Mouse (Mus musculus): Measurements from ENCODE around the gene Rabl6. TPM values are rescaled to one million over a fixed set of nuclear protein-coding genes. Genes with fewer than 3 reads are reported as not detected.

Rabl6 gene
- polyA plus RNA-seq, 1 experiment from 2014 or later: 13.5 TPM

- Histone ChIP-seq H3K4me2 (ENCODE audit: low read depth, low read length) (0 out of 2 replicates have a peak overlapping the region, but pooled peaks have one; percentile 9), H3K27me3 (ENCODE audit: insufficient read depth, low read length) (peaks cover 55% of the 10 kb centered on the region)
- ATAC-seq: no peak
These were observed 29.3 kb downstream of the Rabl6 start for GRCm38 (mm10) chr2:25578796-25579736.

GRCm38 (mm10) chr2:25577951-25578795, 30.1 kb downstream of the Rabl6 start:
- peak overlapping the region; percentile 21; the same call in 1 of the 2 replicates for H3K4me3 ChIP-seq (ENCODE audit: low read depth, low read length)
- no peak for ATAC-seq
- H3K27ac ChIP-seq (ENCODE audit: low read depth): no peak overlapping the region
- H3K27me3 ChIP-seq (ENCODE audit: insufficient read depth, low read length): peaks cover 55% of the 10 kb centered on the region
- H3K9me3 ChIP-seq (ENCODE audit: low read length): no peaks in the 10 kb centered on the region
- H3K36me3 ChIP-seq (replicated peaks; ENCODE audit: insufficient read depth, low read length): peaks cover under 1% of the 10 kb centered on the region; the same call in 1 of the 2 replicates
- TF ChIP-seq EP300 (IDR thresholded peaks at IDR 0.05; ENCODE audit: low read depth) (no peak), CTCF (IDR thresholded peaks at IDR 0.05; ENCODE audit: low read depth) (peak; percentile 30; the same call in 1 of the 2 replicates)
- H3K9ac ChIP-seq (replicated peaks): no peak overlapping the region
- peak overlapping the region; percentile 40 for H3K4me2 ChIP-seq (ENCODE audit: low read depth, low read length)
- DNase-seq: no peak
- 6% methylated on average over 74 of the region's 75 CpGs for WGBS (ENCODE audit: insufficient replicate concordance)
- peaks cover 50% of the 10 kb centered on the region for H3K4me1 ChIP-seq (ENCODE audit: insufficient read depth)

More at GRCm38 (mm10) chr2:25578796-25579736, 29.3 kb downstream of the Rabl6 start:
- H3K9ac ChIP-seq (replicated peaks): no peak overlapping the region
- no peaks in the 10 kb centered on the region for H3K9me3 ChIP-seq (ENCODE audit: low read length)
- TF ChIP-seq EP300 (IDR thresholded peaks at IDR 0.05; ENCODE audit: low read depth): no peak
- TF ChIP-seq CTCF (IDR thresholded peaks at IDR 0.05; ENCODE audit: low read depth): no peak
- H3K4me1 ChIP-seq (ENCODE audit: insufficient read depth): peaks cover 41% of the 10 kb centered on the region
- no peak for DNase-seq
- no peak overlapping the region for H3K27ac ChIP-seq (ENCODE audit: low read depth)
- H3K36me3 ChIP-seq (replicated peaks; ENCODE audit: insufficient read depth, low read length): peaks cover 7% of the 10 kb centered on the region
- peak overlapping the region; percentile 10; the same call in 1 of the 2 replicates for H3K4me3 ChIP-seq (ENCODE audit: low read depth, low read length)
- 6% methylated on average over 67 of the region's 77 CpGs for WGBS (ENCODE audit: insufficient replicate concordance)

- H3K4me3 ChIP-seq (ENCODE audit: low read depth, low read length): peak overlapping the region; percentile 21; the same call in 1 of the 2 replicates
- H3K4me2 ChIP-seq (ENCODE audit: low read depth, low read length): peak overlapping the region; percentile 40
- TF ChIP-seq EP300 (IDR thresholded peaks at IDR 0.05; ENCODE audit: low read depth) (no peak), CTCF (IDR thresholded peaks at IDR 0.05; ENCODE audit: low read depth) (no peak)
- peaks cover 55% of the 10 kb centered on the region for H3K27me3 ChIP-seq (ENCODE audit: insufficient read depth, low read length)
- DNase-seq (no peak), ATAC-seq (no peak)
- no peak overlapping the region for H3K27ac ChIP-seq (ENCODE audit: low read depth)
- H3K9me3 ChIP-seq (ENCODE audit: low read length): no peaks in the 10 kb centered on the region
- peaks cover 52% of the 10 kb centered on the region for H3K4me1 ChIP-seq (ENCODE audit: insufficient read depth)
- H3K36me3 ChIP-seq (replicated peaks; ENCODE audit: insufficient read depth, low read length): no peaks in the 10 kb centered on the region
- WGBS (ENCODE audit: insufficient replicate concordance): 22% methylated on average over 90 of the region's 92 CpGs
- no peak overlapping the region for H3K9ac ChIP-seq (replicated peaks)
These were observed 31.1 kb downstream of the Rabl6 start for GRCm38 (mm10) chr2:25576965-25577891.

- Histone ChIP-seq H3K4me3 (ENCODE audit: low read depth, low read length) (no peak overlapping the region), H3K27ac (ENCODE audit: low read depth) (no peak overlapping the region), H3K9me3 (ENCODE audit: low read length) (no peaks in the 10 kb centered on the region), H3K4me1 (ENCODE audit: insufficient read depth) (peaks cover 44% of the 10 kb centered on the region), H3K36me3 (replicated peaks; ENCODE audit: insufficient read depth, low read length) (no peaks in the 10 kb centered on the region), H3K27me3 (ENCODE audit: insufficient read depth, low read length) (peaks cover 55% of the 10 kb centered on the region), H3K4me2 (ENCODE audit: low read depth, low read length) (no peak overlapping the region), H3K9ac (replicated peaks) (no peak overlapping the region)
- 79% methylated on average over 16 of the region's 16 CpGs for WGBS (ENCODE audit: insufficient replicate concordance)
- ATAC-seq (no peak), DNase-seq (no peak)
- TF ChIP-seq CTCF (IDR thresholded peaks at IDR 0.05; ENCODE audit: low read depth) (no peak), EP300 (IDR thresholded peaks at IDR 0.05; ENCODE audit: low read depth) (no peak)
These were observed 32.1 kb downstream of the Rabl6 start for GRCm38 (mm10) chr2:25576028-25576850.

Measured in liver, postnatal 0 days (tissue).